Mouse (Mus musculus): Measurements from ENCODE around the gene Sumo2.

DNA sequence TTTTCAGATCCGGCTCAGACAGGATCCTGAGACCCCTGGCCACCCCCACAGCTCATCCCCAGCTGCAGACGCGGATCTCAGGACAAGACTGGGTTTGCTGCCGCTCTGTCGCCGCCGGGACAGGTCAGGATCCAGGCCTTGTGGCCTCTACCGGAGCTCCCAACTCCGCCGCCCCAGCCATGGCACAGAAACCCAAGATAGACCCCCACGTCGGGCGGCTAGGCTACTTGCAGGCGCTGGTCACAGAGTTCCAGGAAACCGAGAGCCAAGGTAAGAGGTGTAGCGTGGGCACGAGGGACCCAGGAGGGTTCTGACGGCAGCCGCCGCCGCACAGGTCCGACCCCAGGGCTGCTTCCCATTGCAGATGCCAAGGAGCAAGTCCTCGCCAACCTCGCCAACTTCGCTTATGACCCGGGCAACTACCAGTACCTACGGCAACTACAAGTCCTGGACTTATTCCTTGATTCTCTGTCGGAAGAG, 60.3 kb downstream of the Sumo2 start:
- TF ChIP-seq CTCF (conservative IDR thresholded peaks at IDR 0.05; ENCODE audit: insufficient read depth, insufficient read length, low read depth, low read length) = no peak
- TF ChIP-seq POLR2A (IDR thresholded peaks at IDR 0.05; ENCODE audit: low read depth, low read length) = no peak
